Mouse (Mus musculus) embryonic fibroblast, embryonic 13.5 days (primary cell): ENCODE data around the gene Eif1ad.

Source experiments
- CTCF ChIP-seq: IDR thresholded peaks from 2 replicates; pipeline ENCODE4 v1.5.1; 2011; ENCODE audit warnings: mild to moderate bottlenecking, control low read depth, low read length, moderate library complexity, borderline replicate concordance; ENCODE audit not compliant: insufficient read depth
- POLR2A ChIP-seq: IDR thresholded peaks from 2 replicates; pipeline ENCODE4 v1.6.1; 2011; ENCODE audit warnings: low read depth, mild to moderate bottlenecking, control low read depth, low read length, moderate library complexity

GRCm38 (mm10) chr19:5374177-5374576 is 7.6 kb downstream of the Eif1ad start:
- TF ChIP-seq CTCF (no peak), POLR2A (no peak)
